Mouse (Mus musculus): ENCODE results near the gene Ccdc115.
"Not testable (repeated sequence)": the region's sequence is repeated elsewhere in the genome, so short reads cannot be mapped to it uniquely, and the experiment has no call there.

The Ccdc115 gene

DNA sequence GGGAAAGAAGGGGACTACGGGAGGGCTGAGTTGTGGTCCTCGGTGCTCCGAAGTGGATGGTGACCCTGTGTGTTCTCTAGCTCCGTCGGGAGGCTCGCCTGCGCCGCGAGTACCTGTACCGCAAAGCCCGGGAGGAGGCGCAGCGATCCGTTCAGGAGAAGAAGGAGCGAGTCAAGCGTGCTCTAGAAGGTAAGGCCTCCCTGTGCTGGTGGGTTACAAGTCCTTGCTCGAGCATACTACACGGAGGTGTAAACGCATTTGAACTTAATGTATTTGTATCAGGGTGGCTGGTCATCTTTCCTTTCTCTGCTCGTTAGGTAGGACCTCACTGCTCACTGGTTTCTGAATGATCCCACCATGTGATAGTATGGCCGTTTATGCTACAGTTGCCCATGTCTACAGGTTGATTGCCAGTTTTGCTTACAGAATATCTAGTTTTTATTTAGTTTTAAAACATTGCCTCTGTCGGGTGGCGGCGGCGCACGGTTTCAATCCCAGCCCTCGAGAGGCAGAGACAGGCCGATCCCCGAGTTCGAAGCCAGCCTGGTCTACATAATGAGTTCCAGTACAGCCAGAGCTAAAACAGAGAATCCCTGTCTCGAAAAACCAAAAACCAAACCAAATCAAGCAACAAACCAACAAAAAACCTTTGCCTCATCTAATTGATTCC is 624 bp upstream of the Ccdc115 start:
- in situ Hi-C loops (cut with MboI; ENCODE audit: low sequenced_read_pairs), result no loop called here

DNA sequence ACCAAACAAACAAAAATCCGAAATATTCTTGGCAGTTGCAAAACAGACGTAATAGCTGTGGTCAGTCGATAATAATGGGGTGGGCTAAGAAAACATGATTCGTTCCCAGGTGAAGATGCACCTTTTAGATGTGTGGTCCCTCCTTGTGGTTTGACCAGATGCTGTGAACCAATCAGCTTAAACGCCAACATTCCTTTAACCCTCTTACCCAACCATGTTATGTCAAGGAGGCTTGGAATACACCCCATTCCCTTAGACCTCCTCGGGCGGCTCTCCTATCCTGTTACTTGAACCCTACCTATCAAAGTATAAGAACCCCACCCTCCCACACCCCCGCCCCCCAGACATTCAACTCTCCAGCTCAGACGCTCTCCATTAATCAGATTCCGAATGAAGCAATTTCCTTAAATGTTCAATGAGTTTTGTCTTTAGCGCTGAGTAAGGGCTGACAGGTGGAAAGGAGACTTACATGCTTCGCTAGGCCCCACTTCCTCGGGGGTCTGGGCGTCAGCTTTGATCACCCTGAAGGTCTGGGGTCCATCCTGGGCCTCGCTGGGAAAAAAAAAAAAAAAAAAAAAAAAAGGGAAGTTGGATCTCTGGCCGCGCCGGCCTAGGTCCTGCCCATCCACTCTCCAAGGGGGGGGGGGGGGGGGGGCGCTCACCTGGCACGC is 956 bp downstream of the Ccdc115 start:
- in situ Hi-C loops (cut with MboI; ENCODE audit: low sequenced_read_pairs), result no loop called here

DNA sequence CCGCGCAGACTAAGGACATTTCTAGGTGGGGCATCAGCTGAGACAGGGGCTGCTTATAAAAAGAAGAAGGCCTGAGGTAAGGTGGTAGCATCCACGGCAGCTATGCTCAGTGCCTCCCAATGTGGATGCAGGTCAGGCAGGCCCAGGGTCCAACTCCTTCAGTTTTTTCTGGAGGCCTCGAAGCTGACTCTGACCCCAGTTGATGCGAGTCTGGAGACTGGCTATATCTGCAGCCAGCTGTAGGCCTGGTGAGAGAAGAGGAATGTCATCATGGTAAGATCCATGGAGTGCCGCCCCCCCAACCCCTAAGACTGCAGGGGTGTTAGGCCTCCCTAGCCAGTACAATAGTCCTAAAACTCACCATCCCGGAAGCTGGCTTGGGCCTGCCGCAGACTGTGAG is 2.1 kb downstream of the Ccdc115 start:
- in situ Hi-C loops (cut with MboI; ENCODE audit: low sequenced_read_pairs), result not testable (repeated sequence)

DNA sequence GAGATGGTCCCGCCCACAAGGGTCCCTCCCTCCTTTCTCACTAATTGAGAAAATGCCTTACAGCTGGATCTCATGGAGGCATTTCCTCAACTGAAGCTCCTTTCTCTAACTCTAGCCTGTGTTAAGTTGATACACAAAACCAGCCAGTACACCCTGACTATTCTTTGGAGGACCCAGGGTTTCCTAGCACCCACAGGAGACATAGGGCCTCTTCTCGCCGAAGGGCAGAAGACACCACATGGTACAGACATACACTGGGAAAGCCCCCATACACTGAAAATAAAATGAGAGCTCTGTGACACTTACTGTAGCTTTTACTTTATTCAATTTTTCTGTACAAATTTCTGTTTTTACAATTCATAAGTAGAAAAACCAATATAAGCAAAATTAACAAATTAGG is 3.1 kb downstream of the Ccdc115 start:
- in situ Hi-C loops (cut with MboI; ENCODE audit: low sequenced_read_pairs), result no loop called here

DNA sequence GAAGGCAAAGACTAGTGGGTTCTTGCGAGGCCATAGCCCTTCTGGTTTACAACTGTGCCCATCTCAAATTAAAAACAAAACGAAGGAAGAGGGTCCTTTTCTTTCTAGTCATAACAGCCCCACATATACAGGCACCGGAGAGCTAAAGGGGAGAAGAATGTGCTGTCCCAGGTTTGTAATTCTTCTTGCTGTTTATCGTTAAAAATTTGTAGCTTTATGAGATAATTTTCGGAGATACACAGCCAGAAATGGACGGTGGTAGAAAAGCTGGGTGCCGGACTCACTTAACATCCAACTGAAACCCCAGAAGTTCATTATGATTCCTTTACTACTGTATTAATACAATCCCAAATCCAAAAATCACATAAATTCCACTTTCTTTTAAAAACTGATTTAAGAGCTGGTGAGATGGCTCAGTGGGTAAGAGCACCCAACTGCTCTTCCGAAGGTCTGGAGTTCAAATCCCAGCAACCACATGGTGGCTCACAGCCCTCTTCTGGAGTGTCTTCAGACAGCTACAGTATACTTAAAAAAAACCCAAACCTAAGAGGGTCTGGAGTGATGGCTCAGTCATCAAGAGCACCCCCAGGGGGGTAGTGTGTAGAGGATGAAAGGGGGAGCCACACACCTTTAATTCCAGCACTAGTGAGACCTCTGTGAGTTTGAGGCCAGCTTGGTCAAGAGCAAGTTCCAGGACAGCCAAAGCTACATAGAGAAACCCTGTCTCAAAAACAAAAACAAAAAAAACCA is 3.9 kb downstream of the Ccdc115 start:
- in situ Hi-C loops (cut with MboI; ENCODE audit: low sequenced_read_pairs), result no loop called here

DNA sequence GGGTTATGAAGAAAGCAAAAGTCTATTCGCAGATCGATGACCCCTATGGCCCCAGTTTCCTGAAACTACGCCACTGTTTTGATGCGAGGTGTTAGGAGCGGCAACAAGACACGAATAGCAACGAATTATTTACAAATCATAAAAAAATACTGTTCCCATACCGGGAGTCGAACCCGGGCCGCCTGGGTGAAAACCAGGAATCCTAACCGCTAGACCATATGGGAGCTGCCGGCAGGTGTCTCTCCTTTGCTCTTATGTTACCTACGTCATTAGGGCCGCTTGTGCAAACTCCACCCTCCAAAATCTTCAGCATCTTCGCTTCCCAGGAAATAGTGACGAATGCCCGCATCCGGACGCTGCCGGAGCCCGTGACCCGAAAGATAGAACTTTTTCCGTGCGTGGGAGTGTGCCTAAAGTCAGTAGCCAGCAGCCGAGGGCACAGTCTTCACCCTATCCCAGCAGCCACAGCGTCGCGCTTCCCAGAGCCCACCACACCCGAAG is 4.8 kb downstream of the Ccdc115 start:
- in situ Hi-C loops (cut with MboI; ENCODE audit: low sequenced_read_pairs), result no loop called here

DNA sequence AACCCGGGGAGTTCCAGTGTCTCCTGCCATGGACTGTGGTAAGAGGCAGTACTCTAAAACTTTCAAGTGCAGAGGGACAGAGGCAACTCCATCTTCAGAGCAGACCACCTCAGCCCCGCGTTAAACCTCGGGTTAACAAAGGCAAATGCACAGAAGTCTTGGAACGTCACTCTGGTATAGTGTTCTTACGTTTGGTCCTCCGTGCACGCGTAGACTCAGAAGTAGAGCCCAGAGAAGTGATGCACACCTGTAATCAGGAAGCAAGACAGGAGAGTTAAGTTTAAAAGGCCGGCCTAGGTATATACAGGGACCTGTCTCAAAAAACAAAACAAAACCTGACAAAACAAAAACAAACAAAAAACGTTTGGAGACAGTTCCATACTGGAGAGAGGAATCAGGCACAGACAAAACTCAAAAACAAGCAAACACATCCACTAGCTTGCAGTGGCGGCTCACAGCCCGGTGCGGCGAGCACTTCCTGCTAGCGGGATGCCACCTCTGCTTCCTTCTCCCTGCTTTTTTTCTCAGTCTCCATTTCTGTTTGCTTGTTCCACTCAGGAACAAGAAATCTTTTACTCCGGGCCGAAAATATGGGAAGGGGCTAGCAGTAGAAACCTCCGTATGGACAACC is 5.5 kb downstream of the Ccdc115 start:
- in situ Hi-C loops (cut with MboI; ENCODE audit: low sequenced_read_pairs), result no loop called here

DNA sequence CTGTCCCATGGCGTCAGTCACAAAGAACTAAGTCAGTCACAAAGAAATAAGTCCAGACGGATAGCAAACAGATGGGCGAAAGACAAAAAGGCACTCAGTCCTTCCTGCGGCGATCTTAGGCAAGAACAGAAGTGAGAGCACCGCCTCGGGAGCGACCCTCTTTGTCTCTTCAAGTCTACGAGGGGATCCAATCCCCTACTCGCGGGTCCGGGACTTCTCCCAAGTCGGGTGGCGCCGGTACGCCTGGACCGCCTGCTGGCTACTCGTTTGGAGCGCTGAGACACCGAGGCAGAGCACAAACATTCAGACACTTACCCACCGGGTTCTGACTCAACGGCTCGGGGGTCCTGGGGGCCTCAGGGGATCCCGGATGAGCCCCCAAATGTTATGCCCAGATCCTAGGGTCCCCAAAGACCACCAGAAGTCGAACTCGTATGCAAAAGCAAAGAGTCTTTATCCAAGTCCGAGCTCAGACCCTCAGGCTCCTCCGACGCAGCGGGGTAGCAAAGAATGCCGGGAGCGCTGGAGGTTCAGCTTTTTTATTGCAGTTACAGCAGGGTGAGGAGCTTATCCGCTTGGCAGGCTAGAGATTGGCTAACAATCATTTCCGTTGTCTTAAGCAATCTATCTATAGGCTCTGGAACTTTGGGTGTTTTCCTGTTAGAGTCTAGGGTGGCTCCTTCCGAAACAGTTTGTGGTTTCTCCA is 6.5 kb downstream of the Ccdc115 start:
- in situ Hi-C loops (cut with MboI; ENCODE audit: low sequenced_read_pairs), result no loop called here

DNA sequence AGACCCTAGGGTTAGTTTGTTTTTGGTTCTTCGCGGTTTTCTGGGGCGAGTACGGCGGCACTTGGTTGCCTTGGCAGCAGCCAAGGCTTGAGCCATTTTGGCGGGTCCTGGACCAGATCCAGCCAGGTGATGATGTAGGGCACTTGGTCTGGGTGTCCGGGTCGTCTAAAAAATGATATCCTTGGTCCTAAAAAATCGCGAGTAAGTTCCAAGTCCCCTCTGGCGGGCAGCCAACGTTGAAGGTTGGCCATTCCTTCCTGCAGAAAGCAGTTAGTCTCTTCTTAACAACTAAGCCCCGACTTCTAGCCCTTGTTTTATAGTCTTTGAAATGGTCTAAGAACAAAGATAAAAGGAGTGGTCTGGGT is 7.1 kb downstream of the Ccdc115 start:
- in situ Hi-C loops (cut with MboI; ENCODE audit: low sequenced_read_pairs), result no loop called here

DNA sequence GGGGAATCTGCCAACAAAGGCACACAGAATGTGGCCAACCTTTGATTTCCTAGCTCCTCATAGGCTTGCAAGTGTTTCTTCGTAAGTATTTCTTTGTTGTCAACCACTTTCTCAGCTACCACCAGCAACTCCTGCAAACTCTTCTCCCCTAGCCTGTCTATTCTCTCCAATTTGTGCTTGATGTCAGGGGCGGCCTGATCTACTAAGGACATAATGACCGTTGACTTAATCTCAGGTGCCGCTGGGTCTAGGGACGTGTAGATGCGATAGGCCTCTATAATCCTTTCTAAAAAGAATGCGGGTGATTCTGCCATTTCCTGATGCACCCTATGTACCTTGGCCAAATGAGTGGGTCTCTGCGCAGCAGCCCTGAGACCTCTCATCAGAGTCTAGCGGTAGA is 8.0 kb downstream of the Ccdc115 start:
- in situ Hi-C loops (cut with MboI; ENCODE audit: low sequenced_read_pairs), result no loop called here

DNA sequence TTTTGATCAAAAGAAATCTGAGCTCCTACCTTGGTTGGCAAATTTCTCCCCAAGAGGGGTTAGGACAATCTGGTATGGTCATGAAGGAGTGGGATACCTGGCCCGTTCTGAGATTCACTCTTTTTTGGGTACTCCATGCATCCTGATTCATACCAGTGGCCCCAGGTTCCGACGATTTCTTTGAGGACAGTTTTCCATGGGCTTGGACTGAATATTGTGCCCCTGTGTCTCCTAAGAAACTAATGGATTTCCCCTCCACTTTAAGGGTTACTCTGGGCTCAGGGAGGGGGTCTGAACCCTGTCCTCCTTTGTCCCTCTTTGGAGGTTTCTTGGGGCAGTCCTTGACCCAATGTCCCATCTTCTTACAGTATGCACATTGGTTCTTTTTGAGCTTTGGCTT is 8.5 kb downstream of the Ccdc115 start:
- in situ Hi-C loops (cut with MboI; ENCODE audit: low sequenced_read_pairs), result no loop called here

DNA sequence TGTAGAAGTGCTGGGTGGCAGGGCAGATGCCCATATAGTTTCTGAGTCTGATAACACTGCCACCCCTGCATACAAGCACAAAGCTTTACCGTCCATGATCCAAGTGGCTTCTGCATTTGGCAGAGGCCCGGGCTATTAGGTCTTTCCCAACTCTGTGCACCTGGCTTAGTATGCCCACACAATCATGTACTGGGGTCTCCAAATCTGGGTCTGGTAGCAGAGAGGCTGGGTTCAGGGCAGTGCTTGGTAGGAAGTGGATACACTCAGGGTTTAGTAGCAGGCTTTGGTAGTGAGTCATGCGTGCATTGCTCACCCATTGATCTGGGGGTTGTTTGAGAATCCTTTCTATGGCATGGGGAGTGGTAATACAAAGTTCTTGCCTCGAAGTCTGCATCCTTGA is 10.2 kb downstream of the Ccdc115 start:
- in situ Hi-C loops (cut with MboI; ENCODE audit: low sequenced_read_pairs), result no loop called here

DNA sequence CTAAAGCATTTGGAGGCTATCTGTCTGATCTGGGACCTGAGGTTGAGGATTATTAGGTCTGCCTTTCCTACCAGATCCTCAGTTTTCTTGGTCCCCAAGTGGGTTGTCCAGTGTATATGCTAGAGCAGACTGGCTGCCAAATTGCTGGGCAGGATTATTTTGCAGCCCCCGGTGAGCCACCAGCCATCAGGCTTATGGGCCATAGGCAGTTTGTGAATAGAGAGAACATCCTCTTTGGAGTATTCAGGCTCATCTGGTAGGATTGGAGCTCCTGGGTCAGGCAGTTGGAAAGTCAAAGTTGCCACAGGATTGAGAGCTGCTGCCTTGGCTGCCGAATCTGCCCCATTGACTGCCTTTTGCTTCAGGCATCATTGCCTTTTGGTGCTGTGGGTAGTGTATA is 11.0 kb downstream of the Ccdc115 start:
- in situ Hi-C loops (cut with MboI; ENCODE audit: low sequenced_read_pairs), result no loop called here

DNA sequence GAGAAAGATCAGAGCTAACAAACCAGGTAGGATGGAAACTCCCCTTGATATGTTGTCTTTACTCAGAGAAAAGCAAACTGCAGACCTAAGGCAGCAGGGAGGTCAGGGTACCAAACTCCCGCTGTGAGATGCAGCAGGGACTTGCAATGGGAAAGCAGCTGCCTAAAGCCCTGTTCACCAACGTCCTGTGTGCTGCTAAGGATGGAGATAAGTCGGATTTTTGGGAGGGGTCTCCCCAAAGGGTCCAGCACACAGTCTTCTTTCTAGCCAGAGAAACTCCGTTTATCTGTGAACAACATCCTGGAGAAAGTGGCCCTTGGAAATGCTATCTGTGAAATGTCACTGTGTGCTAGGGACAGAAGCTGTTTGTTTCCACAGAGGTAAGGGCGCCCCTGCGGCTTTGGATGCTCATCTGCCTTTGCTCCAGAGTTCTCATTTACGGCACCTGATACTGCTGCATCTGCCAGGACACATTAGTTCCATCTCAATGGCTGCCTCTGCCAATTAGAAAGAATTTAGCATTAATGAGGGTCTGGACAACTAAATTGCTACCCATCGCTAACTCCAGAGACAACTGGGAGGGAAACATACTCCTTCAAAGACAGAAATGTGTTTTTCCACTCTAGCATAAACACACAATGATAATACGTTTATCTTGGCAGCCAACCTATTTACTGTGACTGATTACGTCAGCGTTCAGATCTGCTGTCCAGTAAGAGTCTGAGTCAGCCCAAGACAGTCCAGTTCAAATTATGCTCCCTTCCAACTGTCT is 40.1 kb downstream of the Ccdc115 start:
- in situ Hi-C loops (cut with MboI; ENCODE audit: low sequenced_read_pairs), result no loop called here

DNA sequence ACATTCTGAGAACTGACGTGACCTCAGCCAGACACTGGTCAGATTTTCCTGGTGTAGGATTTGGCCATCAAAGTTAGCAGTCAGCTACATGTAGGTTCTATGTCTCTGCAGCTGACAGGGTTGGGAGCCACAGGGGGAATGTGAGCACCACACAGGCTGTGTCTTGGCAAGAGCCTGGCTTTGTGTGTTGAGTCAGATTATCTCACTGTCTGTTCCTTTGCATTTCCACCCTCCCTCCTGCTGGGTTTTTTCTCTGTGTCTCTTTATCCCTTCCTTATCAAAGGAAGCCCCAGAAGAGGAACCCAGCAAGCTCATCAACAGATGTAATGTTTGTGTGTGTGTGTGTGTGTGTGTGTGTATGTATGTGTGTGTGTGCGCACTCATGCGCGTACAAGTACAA is 43.2 kb downstream of the Ccdc115 start:
- in situ Hi-C loops (cut with MboI; ENCODE audit: low sequenced_read_pairs), result no loop called here

DNA sequence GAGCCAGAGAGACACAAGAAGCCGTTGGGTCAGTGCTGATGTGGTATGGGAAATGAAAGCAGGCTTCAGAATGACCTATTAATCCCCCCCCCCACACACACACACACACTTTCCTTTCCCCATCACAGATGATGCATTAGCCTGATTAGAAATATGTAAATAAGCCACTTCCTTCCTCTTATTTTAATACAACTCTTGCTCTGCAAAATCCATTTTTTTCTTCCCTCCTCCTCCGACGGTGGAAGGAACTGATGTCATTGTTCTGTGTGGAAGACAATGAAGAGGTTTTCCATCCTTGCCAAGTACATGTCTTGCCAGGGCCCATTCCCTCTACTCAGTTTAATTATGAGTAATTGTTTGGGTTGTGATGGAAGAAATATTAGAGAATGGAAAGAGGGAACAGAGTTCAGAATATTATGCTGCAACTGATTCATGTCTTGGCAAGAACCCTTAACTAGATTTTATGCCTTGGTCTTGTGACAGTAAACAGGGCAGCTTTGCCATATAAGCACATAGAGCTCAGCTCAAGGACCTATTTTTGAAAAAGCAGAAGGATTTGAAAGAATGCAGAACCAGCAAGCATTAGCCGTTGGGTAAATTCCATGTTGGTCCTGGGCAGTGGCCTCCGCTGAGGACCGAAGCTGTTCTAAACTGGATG is 50.1 kb downstream of the Ccdc115 start:
- in situ Hi-C loops (cut with MboI; ENCODE audit: low sequenced_read_pairs), result no loop called here

DNA sequence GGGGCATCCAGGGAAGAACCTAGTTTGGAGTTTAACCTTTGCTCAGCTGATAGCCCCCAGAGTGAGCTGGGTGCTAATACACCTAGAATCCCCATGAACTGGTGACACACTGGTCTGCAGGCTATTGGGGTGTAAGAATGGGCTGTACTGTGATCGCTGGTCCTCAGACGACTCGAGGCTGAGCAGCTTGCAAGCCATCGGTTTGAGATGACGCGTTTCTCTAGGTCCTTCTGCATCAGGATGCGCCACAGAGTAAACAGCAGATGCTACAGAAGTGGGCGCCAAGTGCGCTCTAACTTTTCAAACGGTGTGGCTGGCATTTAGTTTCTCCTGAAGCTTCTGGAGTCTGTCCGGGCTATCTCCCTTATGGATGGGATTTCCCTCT is 50.6 kb downstream of the Ccdc115 start:
- in situ Hi-C loops (cut with MboI; ENCODE audit: low sequenced_read_pairs), result no loop called here

DNA sequence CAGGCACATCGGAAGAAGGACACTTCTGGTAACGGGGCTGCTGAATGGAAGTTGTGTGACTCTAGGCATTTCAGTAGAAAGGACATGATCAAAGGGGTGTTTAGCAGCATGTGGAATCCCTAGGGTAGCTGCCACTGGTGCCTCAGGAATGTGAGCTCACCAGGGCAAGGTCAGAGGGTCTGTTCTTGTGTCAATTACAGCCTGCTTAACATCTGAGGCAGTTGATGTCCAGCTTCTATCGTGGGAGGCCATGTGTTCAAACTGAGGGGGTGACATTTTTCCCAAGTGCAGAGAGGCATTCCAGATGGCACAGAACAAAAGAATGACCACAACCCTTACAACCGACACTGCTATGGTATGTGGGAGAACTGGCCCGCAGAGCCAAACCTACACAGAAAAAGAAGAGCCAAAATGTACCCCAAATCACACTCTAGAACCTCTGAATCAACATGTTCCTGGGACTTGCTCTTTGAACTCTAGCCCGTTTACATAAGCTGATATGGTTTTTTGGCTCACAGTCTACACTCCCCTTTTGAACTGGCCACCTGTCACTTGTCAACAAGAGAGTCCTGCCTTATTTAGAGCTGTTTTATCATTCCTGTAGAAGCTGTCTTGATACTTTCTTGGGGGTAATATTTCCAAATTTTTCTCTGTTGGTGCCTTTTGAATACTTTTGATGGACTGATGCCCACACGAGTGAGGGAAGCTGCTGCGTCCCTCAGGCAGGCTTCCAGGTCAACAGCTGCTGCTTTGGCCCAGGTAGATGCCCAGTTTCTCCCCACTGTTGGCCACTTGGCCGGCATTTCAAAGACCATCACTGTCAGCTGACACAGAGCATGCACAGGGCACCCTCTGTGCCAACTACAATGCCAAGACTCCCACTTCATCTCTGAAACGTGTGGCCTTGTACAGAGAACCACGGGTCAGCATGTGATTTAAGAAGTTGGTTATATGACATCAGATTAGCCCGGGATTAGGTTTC is 51.8 kb downstream of the Ccdc115 start:
- in situ Hi-C loops (cut with MboI; ENCODE audit: low sequenced_read_pairs), result no loop called here
